Mouse (Mus musculus) hindbrain, embryonic 11.5 days (tissue): ENCODE measurements around the gene Mrpl20. TPM values are rescaled to one million over a fixed set of nuclear protein-coding genes. Genes with fewer than 3 reads are reported as not detected.
A peak's percentile ranks its signal among the peaks of the same experiment; 100 is the strongest.

ENCODE experiments used
- ATAC-seq: fragments of 200-750 bp; cut with Nextera tagmentation; 2 replicates; pipeline ENCODE4 v1.8.0; 2017; ENCODE audit warnings: mild to moderate bottlenecking, moderate TSS enrichment, moderate library complexity; ENCODE audit not compliant: low FRiP score
- DNase-seq: peaks from one replicate; pipeline ENCODE4 v3.0.0-alpha.2; 2015; ENCODE audit warnings: low spot score
- H3K27ac ChIP-seq: fragments of 300-500 bp; sonication (generic); 2 replicates; pipeline ENCODE4 v1.5.1; 2014; ENCODE audit warnings: mild to moderate bottlenecking, low read depth, low read length
- H3K27me3 ChIP-seq: fragments of 300-500 bp; sonication (generic); 2 replicates; pipeline ENCODE4 v1.6.1; 2014; ENCODE audit warnings: mild to moderate bottlenecking, low read length, moderate library complexity, mixed read lengths; ENCODE audit not compliant: control insufficient read depth, insufficient read depth
- H3K36me3 ChIP-seq: fragments of 300-500 bp; sonication (generic); 2 replicates; pipeline ENCODE4 v1.6.1; 2014; ENCODE audit warnings: mild to moderate bottlenecking, low read length, moderate library complexity, mixed read lengths; ENCODE audit not compliant: control insufficient read depth, insufficient read depth
- H3K4me1 ChIP-seq: fragments of 300-500 bp; sonication (generic); replicated peaks from 2 replicates; pipeline ENCODE4 v1.6.1; 2014; ENCODE audit warnings: low read length, mixed read lengths; ENCODE audit not compliant: control insufficient read depth, insufficient read depth
- H3K4me2 ChIP-seq: fragments of 300-500 bp; sonication (generic); replicated peaks from 2 replicates; pipeline ENCODE4 v1.6.1; 2014; ENCODE audit warnings: mild to moderate bottlenecking, low read depth, low read length
- H3K4me3 ChIP-seq: fragments of 300-500 bp; sonication (generic); 2 replicates; pipeline ENCODE4 v1.5.1; 2014; ENCODE audit warnings: low read depth, low read length
- H3K9ac ChIP-seq: fragments of 300-500 bp; sonication (generic); 2 replicates; pipeline ENCODE4 v1.6.1; 2014; ENCODE audit warnings: low read depth, low read length
- H3K9me3 ChIP-seq: fragments of 300-500 bp; sonication (generic); 2 replicates; pipeline ENCODE4 v1.6.1; 2016; ENCODE audit warnings: low read length; ENCODE audit not compliant: control insufficient read depth
- WGBS: fragments of 180-500 bp; shearing (Covaris S2); extraction: QIAGEN DNeasy Blood & Tissue Kit; methylation state at CpG from one replicate; pipeline ENCODE4 v1.1.7; 2014; 5-methylcytosine and 5-hydroxymethylcytosine counted together
- polyA plus RNA-seq: library from polyadenylated mRNA; unstranded; fragments of >200 nt; fragmentation: Nextera tagmentation; extraction: Ambion mirVana; gene quantifications from 2 replicates; pipeline ENCODE4 v1.2.1, GENCODE M21; 2014

The Mrpl20 gene
- polyA plus RNA-seq = 238 and 242 TPM in 2 replicates

DNA sequence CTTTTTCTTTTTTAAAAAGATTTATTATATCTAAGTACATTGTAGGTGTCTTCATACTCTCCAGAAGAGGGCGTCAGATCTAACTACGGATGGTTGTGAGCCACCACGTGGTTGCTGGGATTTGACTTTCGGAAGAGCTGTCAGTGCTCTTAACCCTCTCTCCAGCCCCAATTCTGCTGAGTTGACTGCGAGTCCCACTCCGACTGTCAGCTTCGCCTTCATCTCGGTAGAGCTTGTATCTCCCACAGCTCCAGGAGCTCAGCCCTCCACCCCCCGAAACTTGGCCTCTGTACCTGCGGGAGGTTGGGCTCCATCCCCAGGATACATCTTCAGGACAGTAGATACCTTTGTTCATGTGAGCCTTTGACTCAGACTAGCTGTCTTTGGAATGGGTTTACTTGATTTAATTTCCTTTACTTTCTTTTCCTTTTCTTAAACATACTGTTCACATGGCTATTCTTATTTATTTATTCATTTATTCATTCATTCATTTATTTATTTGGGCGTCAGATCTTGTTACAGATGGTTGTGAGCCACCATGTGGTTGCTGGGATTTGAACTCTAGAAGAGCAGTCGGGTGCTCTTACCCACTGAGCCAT lies at the start of gene Mrpl20:
Mrpl20 (plus strand) TSS at position 138 of the 599 bp plus-strand sequence.
- DNase-seq = peak; percentile 33
- Histone ChIP-seq H3K9ac (peak within 1 kb of the TSS; percentile 73), H3K4me2 (peak within 1 kb of the TSS; percentile 40), H3K27me3 (no peaks in the 10 kb centered on the region), H3K36me3 (0 out of 2 replicates have a peak, but pooled peaks cover under 1% of the 10 kb centered on the region), H3K4me3 (peak within 1 kb of the TSS; percentile 73), H3K9me3 (no peaks in the 10 kb centered on the region), H3K4me1 (peaks cover 6% of the 10 kb centered on the region; the same call in 1 of the 2 replicates), H3K27ac (peak within 1 kb of the TSS; percentile 43; the same call in 1 of the 2 replicates)
- 10% methylated on average over 12 of the region's 12 CpGs for WGBS
- ATAC-seq = peak; percentile 52

DNA sequence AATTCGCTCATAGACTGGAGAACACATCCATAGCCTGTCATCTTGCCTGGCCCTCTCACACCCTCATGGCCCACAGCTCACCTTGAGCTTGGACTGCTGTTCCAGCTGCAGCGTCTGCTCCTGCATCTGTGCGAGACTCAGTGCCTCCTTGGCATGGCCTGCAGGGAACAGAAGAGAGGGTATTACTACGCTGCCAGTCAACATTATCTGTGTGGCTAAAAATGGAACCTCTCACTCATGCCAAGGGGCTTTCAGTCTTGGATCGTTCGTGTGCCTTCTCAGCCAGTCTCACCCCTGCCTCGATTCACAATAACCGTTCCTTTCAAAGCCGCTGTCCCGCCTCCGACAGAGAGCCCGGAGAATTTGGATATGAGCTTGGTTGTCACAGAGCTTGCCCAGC lies 45.7 kb upstream of the Mrpl20 start:
- no peaks in the 10 kb centered on the region for H3K9me3 ChIP-seq

DNA sequence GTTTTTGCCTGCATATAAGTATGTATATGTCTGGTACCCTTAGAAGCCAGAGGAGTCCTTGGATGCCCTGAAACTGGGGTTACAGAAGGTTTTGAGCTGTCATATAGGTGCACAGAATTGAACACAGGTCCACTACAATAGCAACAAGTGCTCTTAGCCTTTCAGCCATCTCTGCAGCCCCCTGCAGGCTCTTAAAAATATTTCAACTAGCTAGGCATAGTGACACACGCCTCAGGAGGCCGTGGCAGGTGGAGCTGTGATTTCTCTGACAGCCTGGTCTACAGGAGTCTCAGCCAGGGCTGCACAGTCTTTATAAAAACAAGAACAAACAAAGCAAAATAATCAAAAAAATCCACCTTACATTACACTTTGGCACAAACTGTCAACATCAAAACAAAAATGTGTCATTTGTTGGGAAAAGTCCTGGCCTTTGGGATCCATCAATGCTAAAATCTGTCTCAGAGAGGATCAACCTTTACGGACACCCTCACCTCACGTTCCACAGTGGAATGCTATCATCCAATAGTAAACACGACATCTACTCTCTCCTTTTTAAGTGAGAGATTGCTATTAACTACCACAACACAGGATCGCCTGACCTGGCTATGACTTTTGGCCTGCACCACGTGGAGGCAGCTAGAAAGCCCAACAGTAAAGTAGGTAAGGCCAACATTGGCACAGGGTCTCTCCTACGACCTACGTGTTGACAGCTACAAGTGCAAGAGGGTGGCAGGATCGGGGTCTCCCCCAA lies 42.6 kb upstream of the Mrpl20 start:
- Histone ChIP-seq H3K9ac (peak overlapping the region; percentile 67), H3K9me3 (no peaks in the 10 kb centered on the region), H3K4me2 (peak overlapping the region; percentile 96), H3K4me1 (peaks cover 7% of the 10 kb centered on the region), H3K27me3 (no peaks in the 10 kb centered on the region), H3K4me3 (peak overlapping the region; percentile 84), H3K27ac (no peak overlapping the region), H3K36me3 (no peaks in the 10 kb centered on the region)
- no peak; the same call in 1 of the 2 replicates for ATAC-seq
- no peak for DNase-seq
- 6% methylated on average over 10 of the region's 10 CpGs for WGBS

More for the DNA sequence above, 45.7 kb upstream of the Mrpl20 start:
- Histone ChIP-seq H3K4me3 (no peak overlapping the region), H3K9ac (no peak overlapping the region), H3K4me1 (peaks cover 7% of the 10 kb centered on the region), H3K27me3 (no peaks in the 10 kb centered on the region), H3K36me3 (peaks cover 7% of the 10 kb centered on the region; the same call in 1 of the 2 replicates), H3K4me2 (no peak overlapping the region), H3K27ac (no peak overlapping the region)
- DNase-seq (no peak), ATAC-seq (no peak)
- 91% methylated on average over 12 of the region's 12 CpGs for WGBS

DNA sequence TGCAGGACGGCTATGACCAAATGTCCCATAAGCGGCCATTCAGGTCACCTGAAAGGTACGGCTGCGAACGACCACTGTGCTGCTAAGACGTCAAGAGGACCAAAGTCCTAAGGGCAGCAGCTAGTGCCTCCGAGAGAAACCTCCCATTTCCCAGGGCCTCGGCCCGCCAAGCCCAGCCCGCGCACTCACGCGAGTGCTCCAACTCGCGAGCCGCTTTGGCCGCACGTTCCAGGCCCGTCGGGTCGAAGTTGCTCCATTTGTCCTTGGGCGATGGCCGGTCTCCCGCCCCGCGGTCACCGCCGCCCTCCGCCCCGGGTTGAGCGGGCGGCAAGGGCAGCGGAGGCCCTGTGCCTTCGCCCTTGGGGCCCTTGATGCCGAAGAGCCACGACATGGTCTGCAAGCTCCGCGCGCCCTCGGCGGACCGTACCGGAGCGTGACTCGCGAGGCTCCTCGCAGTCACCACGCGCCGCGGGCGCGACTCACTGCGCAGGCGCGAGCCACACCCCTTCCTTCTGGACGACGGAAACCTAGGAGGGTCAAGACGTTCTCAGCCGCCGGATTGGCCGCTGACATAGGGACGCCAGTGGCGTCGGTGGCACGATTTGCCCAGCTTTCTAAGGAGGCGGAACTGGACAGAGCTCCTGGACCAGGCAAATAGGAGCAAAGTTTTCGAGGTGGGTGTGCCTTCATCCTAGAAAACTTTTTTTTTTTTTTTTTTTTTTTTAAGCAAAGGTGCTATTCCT lies 41.9 kb upstream of the Mrpl20 start, which contains the start of gene Atad3a:
Atad3a (minus strand) TSS at position 481 of the 743 bp plus-strand sequence.
- H3K36me3 ChIP-seq = no peaks in the 10 kb centered on the region
- no peak within 1 kb of the TSS; the same call in 1 of the 2 replicates for H3K27ac ChIP-seq
- DNase-seq (peak; percentile 97), ATAC-seq (peak; percentile 97)
- under 1% methylated on average over 68 of the region's 68 CpGs for WGBS
- peaks cover 7% of the 10 kb centered on the region for H3K4me1 ChIP-seq
- H3K4me2 ChIP-seq = peak within 1 kb of the TSS; percentile 96
- peak within 1 kb of the TSS; percentile 78 for H3K9ac ChIP-seq
- no peaks in the 10 kb centered on the region for H3K9me3 ChIP-seq
- H3K4me3 ChIP-seq = peak within 1 kb of the TSS; percentile 84
- H3K27me3 ChIP-seq = no peaks in the 10 kb centered on the region

DNA sequence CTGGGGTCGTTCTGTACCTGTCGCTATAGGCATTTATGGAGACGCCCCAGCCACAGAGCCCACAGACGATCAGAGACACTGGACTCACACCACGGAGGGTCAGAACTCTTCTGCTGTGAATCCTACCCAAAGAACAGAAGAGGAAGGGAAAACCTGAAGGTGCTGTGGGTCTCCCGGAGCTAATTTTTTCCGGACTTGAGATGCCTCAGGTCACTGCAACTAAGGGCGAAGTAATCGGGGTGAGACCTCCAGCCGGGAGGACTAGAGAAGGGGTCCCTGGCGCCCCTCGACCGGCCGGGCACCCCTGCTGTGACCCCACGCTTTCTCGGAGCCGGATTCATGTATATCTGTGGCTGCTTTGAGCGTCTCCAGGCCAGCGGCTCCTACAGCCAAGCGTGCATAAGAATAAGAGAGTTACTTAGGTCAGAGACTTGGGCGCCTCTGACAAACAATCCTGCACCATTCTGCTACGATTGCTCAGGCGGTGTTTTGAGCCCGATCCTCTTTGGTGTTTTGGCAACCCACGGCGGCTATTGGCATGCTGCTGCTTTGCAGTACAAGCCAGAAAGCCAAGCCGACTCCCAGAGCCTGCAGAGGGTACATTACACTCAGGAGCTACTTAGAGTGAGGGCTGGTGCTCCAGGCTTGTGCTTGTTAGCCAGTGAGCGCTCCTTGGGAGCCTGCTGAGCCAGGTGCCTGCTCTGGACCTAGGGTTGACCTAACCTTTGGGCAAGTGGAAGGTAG lies 41.1 kb upstream of the Mrpl20 start:
- 2% methylated on average over 28 of the region's 28 CpGs for WGBS
- Histone ChIP-seq H3K9ac (peak overlapping the region; percentile 78), H3K36me3 (no peaks in the 10 kb centered on the region), H3K9me3 (no peaks in the 10 kb centered on the region), H3K4me2 (peak overlapping the region; percentile 96), H3K4me1 (peaks cover 7% of the 10 kb centered on the region), H3K27ac (no peak overlapping the region; the same call in 1 of the 2 replicates), H3K27me3 (no peaks in the 10 kb centered on the region), H3K4me3 (peak overlapping the region; percentile 84)
- DNase-seq (no peak), ATAC-seq (0 out of 2 replicates have a peak, but pooled peaks have one; percentile 17)

DNA sequence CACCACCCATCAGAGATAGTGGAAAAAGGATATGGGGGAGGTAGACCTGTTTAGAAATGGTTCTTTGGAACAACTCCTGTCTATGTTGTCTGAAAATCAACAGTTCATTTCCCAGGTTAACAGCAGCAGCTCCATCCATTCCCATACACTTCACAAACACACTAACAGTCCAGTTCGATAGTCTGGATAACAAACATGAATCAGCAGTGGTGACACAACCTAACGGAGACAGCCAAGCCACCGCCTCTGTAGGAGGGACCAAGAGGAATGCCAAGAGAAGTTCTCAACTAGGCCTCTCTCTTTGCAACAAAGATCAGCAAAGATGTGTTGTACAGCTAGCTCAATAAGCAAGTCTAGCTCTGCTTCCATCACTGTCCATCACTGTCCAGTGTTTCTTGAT lies 40.3 kb upstream of the Mrpl20 start:
- no peak for DNase-seq
- Histone ChIP-seq H3K36me3 (no peaks in the 10 kb centered on the region), H3K27ac (no peak overlapping the region), H3K9me3 (no peaks in the 10 kb centered on the region), H3K27me3 (no peaks in the 10 kb centered on the region), H3K4me1 (peaks cover 7% of the 10 kb centered on the region), H3K4me2 (no peak overlapping the region), H3K4me3 (no peak overlapping the region), H3K9ac (no peak overlapping the region)
- 91% methylated on average over 3 of the region's 3 CpGs for WGBS
- ATAC-seq = no peak

DNA sequence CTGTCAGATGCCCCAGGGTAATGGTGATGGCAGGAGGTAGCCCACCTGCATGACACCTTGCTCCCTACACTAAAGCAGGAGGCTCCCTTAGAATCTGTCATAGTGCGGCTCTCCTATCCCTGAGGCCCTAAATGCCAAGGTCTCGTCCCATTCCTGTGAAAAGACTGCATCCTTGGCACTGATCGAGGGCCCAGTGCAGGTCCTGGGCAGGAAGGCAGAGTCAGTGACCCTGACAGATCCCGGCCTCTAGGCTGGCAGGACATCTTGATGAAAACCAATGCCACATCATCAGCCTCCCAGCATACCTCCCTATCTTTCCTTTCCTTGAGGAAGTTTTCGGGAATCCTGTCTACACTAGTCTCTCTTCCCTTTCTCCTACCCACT lies 33.2 kb upstream of the Mrpl20 start:
- peak overlapping the region; percentile 52 for H3K4me3 ChIP-seq
- peak overlapping the region; percentile 86; the same call in 1 of the 2 replicates for H3K4me2 ChIP-seq
- ATAC-seq (0 out of 2 replicates have a peak, but pooled peaks have one; percentile 2), DNase-seq (no peak)
- WGBS = 59% methylated on average over 5 of the region's 5 CpGs
- no peak overlapping the region for H3K27ac ChIP-seq
- H3K4me1 ChIP-seq = peaks cover 2% of the 10 kb centered on the region; the same call in 1 of the 2 replicates
- H3K36me3 ChIP-seq = no peaks in the 10 kb centered on the region
- no peaks in the 10 kb centered on the region for H3K9me3 ChIP-seq
- H3K27me3 ChIP-seq = peaks cover 16% of the 10 kb centered on the region
- peak overlapping the region; percentile 83 for H3K9ac ChIP-seq
